Mouse (Mus musculus) G1E (cell line): Measurements from ENCODE around the gene Pif1.

Experiments used
- CTCF ChIP-seq: IDR thresholded peaks from 2 replicates; pipeline ENCODE4 v1.5.1; 2012; ENCODE audit warnings: low read depth, low read length, inconsistent platforms, mixed read lengths
- GATA1 ChIP-seq: IDR thresholded peaks from 2 replicates; pipeline ENCODE4 v1.6.1; 2012; ENCODE audit warnings: borderline replicate concordance, low read length, inconsistent platforms, mixed read lengths
- GATA2 ChIP-seq: IDR thresholded peaks from 2 replicates; pipeline ENCODE4 v1.6.1; 2012; ENCODE audit warnings: low read depth, low read length, inconsistent platforms, borderline replicate concordance
- POLR2AphosphoS5 ChIP-seq: IDR thresholded peaks from 2 replicates; pipeline ENCODE4 v1.6.1; 2012; ENCODE audit warnings: low read depth, low read length, inconsistent platforms; ENCODE audit not compliant: insufficient replicate concordance
- TAL1 ChIP-seq: conservative IDR thresholded peaks from 2 replicates; pipeline ENCODE4 v1.6.1; 2012; ENCODE audit warnings: low read depth, low read length, inconsistent platforms, mixed read lengths

GRCm38 (mm10) chr9:65630631-65631353, 43.8 kb downstream of the Pif1 start:
- TF ChIP-seq CTCF (no peak), GATA1 (no peak), TAL1 (no peak), POLR2AphosphoS5 (no peak), GATA2 (no peak)
